Mouse (Mus musculus) hindbrain, embryonic 11.5 days (tissue): Measurements from ENCODE around the gene Hpdl. TPM values are rescaled to one million over a fixed set of nuclear protein-coding genes. Genes with fewer than 3 reads are reported as not detected.

Experiments
- polyA plus RNA-seq: library from polyadenylated mRNA; unstranded; fragments of >200 nt; fragmentation: Nextera tagmentation; extraction: Ambion mirVana; gene quantifications from 2 replicates; pipeline ENCODE4 v1.2.1, GENCODE M21; 2014

Hpdl gene
- polyA plus RNA-seq, 1 experiment from 2014 or later = 0.63 TPM

Other genes starting within 250 kb of the Hpdl start
- 2.8 and 2.9 TPM in 2 replicates for gene Ccdc17, start 225.1 kb downstream of the Hpdl start, polyA plus RNA-seq
- 270 and 283 TPM in 2 replicates for gene Nasp, start 193.8 kb downstream of the Hpdl start, polyA plus RNA-seq
- gene Akr1a1, start 170.0 kb downstream of the Hpdl start, polyA plus RNA-seq = 600 and 609 TPM in 2 replicates
- 985 and 989 TPM in 2 replicates for gene Prdx1, start 136.2 kb downstream of the Hpdl start, polyA plus RNA-seq
- gene Mmachc, start 113.3 kb downstream of the Hpdl start, polyA plus RNA-seq = 23.3 and 30.9 TPM in 2 replicates
- gene Ccdc163, start 113.2 kb downstream of the Hpdl start, polyA plus RNA-seq = 28.5 and 34.1 TPM in 2 replicates
- gene Tesk2, start 100.8 kb downstream of the Hpdl start, polyA plus RNA-seq = 5.9 and 7.7 TPM in 2 replicates
- gene Toe1, start 14.1 kb downstream of the Hpdl start, polyA plus RNA-seq = 33.4 and 34.0 TPM in 2 replicates
- gene Mutyh, start 14.0 kb downstream of the Hpdl start, polyA plus RNA-seq = 14.4 and 16.6 TPM in 2 replicates
- 9.8 and 10.4 TPM in 2 replicates for gene Zswim5, start 55.7 kb upstream of the Hpdl start, polyA plus RNA-seq
- 97.3 and 110 TPM in 2 replicates for gene Urod, start 172.7 kb upstream of the Hpdl start, polyA plus RNA-seq
- gene Hectd3, start 173.6 kb upstream of the Hpdl start, polyA plus RNA-seq = 7.8 and 12.6 TPM in 2 replicates
- gene Eif2b3, start 197.7 kb upstream of the Hpdl start, polyA plus RNA-seq = 51.9 and 53.0 TPM in 2 replicates